Comparison of ENCODE assay signal across 9 mouse cellular contexts in the genomic region with DNA sequence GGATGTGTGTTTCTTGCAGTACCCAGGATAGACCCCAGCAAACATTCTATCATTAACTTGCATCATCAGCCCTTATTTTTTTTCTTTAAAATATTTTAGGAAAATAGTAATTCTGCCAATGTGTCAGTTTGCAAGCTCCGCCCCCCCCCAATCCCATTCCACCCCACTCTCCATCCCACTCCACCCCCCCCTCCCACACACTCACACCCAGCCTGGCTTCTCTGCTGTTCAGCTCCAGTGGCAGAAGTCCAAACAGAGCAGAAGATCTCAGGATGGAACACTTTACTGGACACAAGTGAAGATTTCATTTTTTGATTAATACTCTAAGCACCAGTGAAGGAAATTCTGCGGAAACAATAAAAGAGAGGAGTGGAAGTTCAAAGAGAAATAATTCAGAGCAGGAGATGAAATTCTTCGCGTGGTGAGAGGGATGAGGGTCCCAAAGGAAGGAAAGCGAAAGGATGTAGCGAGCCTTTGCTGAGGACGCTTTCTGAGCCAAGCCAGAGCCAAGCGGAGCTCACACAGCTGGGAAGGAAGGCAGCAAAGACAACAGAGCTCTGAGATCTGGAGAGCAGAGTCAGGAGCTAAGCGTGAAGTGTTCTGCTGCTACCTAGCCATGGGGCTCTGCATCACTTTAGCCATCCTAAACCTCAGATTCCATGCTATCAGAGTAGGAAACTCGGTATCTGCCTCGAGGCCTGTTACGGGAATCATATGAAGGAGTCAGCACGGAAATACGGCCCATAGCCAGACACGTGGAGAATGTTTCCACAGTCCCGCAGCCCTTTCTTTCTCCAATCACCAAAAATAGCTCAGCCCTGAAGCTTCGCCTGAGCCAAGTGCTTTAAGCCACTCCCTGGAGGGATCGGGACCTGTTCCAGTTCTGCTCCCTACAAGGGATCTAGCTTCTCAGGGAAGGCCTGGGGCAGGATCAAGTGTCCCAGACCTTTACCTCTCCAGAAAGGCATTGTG. TPM values are rescaled to one million over a fixed set of nuclear protein-coding genes. Genes with fewer than 3 reads are reported as not detected.
A peak's percentile ranks its signal among the peaks of the same experiment; 100 is the strongest.
DNase-seq lines count a peak whose midpoint lies in the region; ATAC-seq and TF ChIP-seq lines count a peak whose summit lies in the region.
"Had no signal": no experiment of that assay in that cellular context is flagged by ENCODE, and none has a peak within 500 bp of the region (broad histone marks: within the 10 kb centered on the region; RNA-seq: fewer than 3 reads in every experiment).

No protein-coding gene starts in this region.

- intact Hi-C loops in heart, postnatal 10 days (cut with DNase I), result loop anchor here (2.0 to 10.0 kb wide), 2 partner anchors 63 to 809 kb away; a partner anchor contains a TSS

- peak overlapping the region; percentile 59 for H3K27ac ChIP-seq in brown adipose tissue, adult 24 weeks (replicated peaks; ENCODE audit: low read depth, low read length)
- H3K27ac ChIP-seq in limb, embryonic 14.5 days (replicated peaks; ENCODE audit: low read depth, low read length), result peak overlapping the region; percentile 61
- no peak overlapping the region for H3K27ac ChIP-seq in hindbrain, embryonic 10.5 days

- H3K4me2 ChIP-seq in limb, embryonic 14.5 days (replicated peaks; ENCODE audit: low read depth, low read length, severe bottlenecking), result no peak overlapping the region

- H3K27me3 ChIP-seq in limb, embryonic 14.5 days (ENCODE audit: control insufficient read depth, insufficient read depth, low read length), result no peaks in the 10 kb centered on the region
- no peaks in the 10 kb centered on the region for H3K27me3 ChIP-seq in hindbrain, embryonic 10.5 days (ENCODE audit: insufficient read depth, poor library complexity, severe bottlenecking)

- WGBS in limb, embryonic 14.5 days, result 47% methylated on average over 18 of the region's 18 CpGs
- WGBS in hindbrain, embryonic 10.5 days, result 82% methylated on average over 18 of the region's 18 CpGs

- DNase-seq in cerebellum, postnatal 36 days, result peak; percentile 39 to 40
- DNase-seq in heart, postnatal 10 days, result peak; percentile 87 to 90
- peak; percentile 79 for DNase-seq in limb, embryonic 14.5 days (ENCODE audit: low spot score)
- DNase-seq in testis, postnatal 14 days (ENCODE audit: low spot score), result peak; percentile 70
- DNase-seq in hindbrain, embryonic 10.5 days (ENCODE audit: low spot score), result no peak

- TF ChIP-seq POLR2A in limb, embryonic 14.5 days (IDR thresholded peaks at IDR 0.05; ENCODE audit: borderline replicate concordance, extremely low read depth, insufficient read depth, insufficient read length), result no peak

- H3K9ac ChIP-seq in limb, embryonic 14.5 days (ENCODE audit: low read depth, low read length, severe bottlenecking), result no peak overlapping the region

- no peak overlapping the region; the same call in 1 of the 2 replicates for H3K4me3 ChIP-seq in brown adipose tissue, adult 24 weeks (ENCODE audit: insufficient read depth, low read depth, low read length)
- H3K4me3 ChIP-seq in limb, embryonic 14.5 days (replicated peaks; ENCODE audit: low read length), result no peak overlapping the region
- no peak overlapping the region for H3K4me3 ChIP-seq in hindbrain, embryonic 10.5 days

- H3K36me3 ChIP-seq in limb, embryonic 14.5 days (ENCODE audit: control insufficient read depth, insufficient read depth, low read length), result no peaks in the 10 kb centered on the region
- H3K36me3 ChIP-seq in hindbrain, embryonic 10.5 days, result no peaks in the 10 kb centered on the region

- ATAC-seq in limb, embryonic 14.5 days (ENCODE audit: low FRiP score, low read depth), result peak; percentile 75
- no peak for ATAC-seq in inflammation-experienced regulatory T-cells, adult 6 months

- no peaks in the 10 kb centered on the region for H3K9me3 ChIP-seq in limb, embryonic 14.5 days (ENCODE audit: control insufficient read depth, low read length)
- H3K9me3 ChIP-seq in hindbrain, embryonic 10.5 days, result no peaks in the 10 kb centered on the region

- 0 out of 2 replicates have a peak, but pooled peaks cover 5% of the 10 kb centered on the region for H3K4me1 ChIP-seq in brown adipose tissue, adult 24 weeks (ENCODE audit: control insufficient read depth, insufficient read depth, insufficient read length, low read length)
- peaks cover 10% of the 10 kb centered on the region for H3K4me1 ChIP-seq in limb, embryonic 14.5 days (ENCODE audit: control insufficient read depth, insufficient read depth, low read length)
- 0 out of 2 replicates have a peak, but pooled peaks cover 3% of the 10 kb centered on the region for H3K4me1 ChIP-seq in hindbrain, embryonic 10.5 days (replicated peaks)

RNA-seq across cellular contexts. Expression of a gene that starts 4.8 kb away (rescaled TPM):
- polyA plus RNA-seq in brown adipose tissue, adult 24 weeks (2012; ENCODE audit: insufficient read depth, insufficient read length, missing spikeins), result not detected in 2 replicates
- total RNA-seq in heart, postnatal 10 days (2021), result not detected
- 0.15 TPM in 1 of 2 replicates, not detected in the other for polyA plus RNA-seq in limb, embryonic 14.5 days (2012; rRNA removed)
- polyA plus RNA-seq in limb, embryonic 14.5 days (2014; fragmentation: Nextera tagmentation; extraction: Ambion mirVana), result not detected in 2 replicates
- not detected in 2 replicates for polyA plus RNA-seq in hindbrain, embryonic 10.5 days (2016; fragmentation: Nextera tagmentation; extraction: Ambion mirVana)
- not detected for polyA plus RNA-seq in inflammation-experienced regulatory T-cells, adult 6 months (2017; shearing (Covaris generic))
- total RNA-seq: adrenal gland, adult 18-20 months; left cerebral cortex, adult 18-20 months had no signal

RNA-seq across cellular contexts. Expression of a gene that starts 53.1 kb away (rescaled TPM):
- 9.7 and 11.2 TPM in 2 replicates for polyA plus RNA-seq in brown adipose tissue, adult 24 weeks (2012; ENCODE audit: insufficient read depth, insufficient read length, missing spikeins)
- under 1 TPM; 0.22 to 0.57 TPM for total RNA-seq in heart, postnatal 10 days (2021)
- 2.4 and 2.6 TPM in 2 replicates for polyA plus RNA-seq in limb, embryonic 14.5 days (2012; rRNA removed)
- 3.1 and 3.6 TPM in 2 replicates for polyA plus RNA-seq in limb, embryonic 14.5 days (2014; fragmentation: Nextera tagmentation; extraction: Ambion mirVana)
- polyA plus RNA-seq in hindbrain, embryonic 10.5 days (2016; fragmentation: Nextera tagmentation; extraction: Ambion mirVana), result 0.39 and 0.44 TPM in 2 replicates
- not detected for polyA plus RNA-seq in inflammation-experienced regulatory T-cells, adult 6 months (2017; shearing (Covaris generic))
